Comparison of ENCODE assay signal across 12 mouse cellular contexts in the genomic region with DNA sequence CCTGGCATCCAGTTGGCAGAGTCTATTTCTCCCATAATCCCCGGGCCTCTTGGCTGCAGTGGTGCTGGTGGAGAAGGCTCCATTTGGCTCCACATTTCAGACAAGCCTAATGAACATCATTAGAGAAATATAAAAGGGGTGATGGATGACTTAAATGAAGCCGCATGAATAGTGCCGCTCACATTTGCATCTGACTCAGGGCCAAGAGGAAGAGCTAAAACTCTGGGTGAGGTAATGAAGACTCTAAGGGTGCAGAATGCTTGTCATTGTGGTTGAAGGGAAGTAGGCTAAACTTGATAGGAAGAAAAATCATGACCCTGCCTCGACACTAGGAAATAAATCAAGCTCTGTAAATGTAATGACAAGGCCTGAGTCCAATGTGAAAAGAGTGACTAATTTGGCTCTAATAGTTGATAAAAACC.
DNase-seq lines count a peak whose midpoint lies in the region; ATAC-seq and TF ChIP-seq lines count a peak whose summit lies in the region.
"Had no signal": no experiment of that assay in that cellular context is flagged by ENCODE, and none has a peak within 500 bp of the region (broad histone marks: within the 10 kb centered on the region; RNA-seq: fewer than 3 reads in every experiment).

No protein-coding gene starts in this region.

- H3K4me3 ChIP-seq in layer of hippocampus, adult 2 months = no peak overlapping the region
- H3K4me3 ChIP-seq in intestine, postnatal 0 days (ENCODE audit: low read depth, low read length) = no peak overlapping the region
- H3K4me3 ChIP-seq: embryonic facial prominence, embryonic 13.5 days; gastrocnemius, adult 2 months; heart, embryonic 15.5 days; limb, embryonic 10.5 days had no signal

- H3K9ac ChIP-seq in intestine, postnatal 0 days (ENCODE audit: low read depth, low read length) = no peak overlapping the region
- H3K9ac ChIP-seq: embryonic facial prominence, embryonic 13.5 days; heart, embryonic 15.5 days had no signal

- H3K27me3 ChIP-seq in intestine, postnatal 0 days (replicated peaks; ENCODE audit: control insufficient read depth, insufficient read depth, low read length) = no peaks in the 10 kb centered on the region
- H3K27me3 ChIP-seq: embryonic facial prominence, embryonic 13.5 days; heart, embryonic 15.5 days had no signal

- no peaks in the 10 kb centered on the region for H3K9me3 ChIP-seq in intestine, postnatal 0 days (ENCODE audit: control insufficient read depth)
- H3K9me3 ChIP-seq: embryonic facial prominence, embryonic 13.5 days; heart, embryonic 15.5 days; limb, embryonic 10.5 days had no signal

- 66% methylated on average over 4 of the region's 4 CpGs for WGBS in intestine, postnatal 0 days

- H3K4me1 ChIP-seq in intestine, postnatal 0 days (replicated peaks; ENCODE audit: control insufficient read depth, insufficient read depth, low read length) = no peaks in the 10 kb centered on the region
- H3K4me1 ChIP-seq: embryonic facial prominence, embryonic 13.5 days; heart, embryonic 15.5 days; limb, embryonic 10.5 days had no signal

- peak; percentile 80 for ATAC-seq in common myeloid progenitor, adult 5-6 weeks (replicated peaks; ENCODE audit: low read depth, poor library complexity, severe bottlenecking)
- ATAC-seq in intestine, postnatal 0 days = no peak

- H3K27ac ChIP-seq in layer of hippocampus, adult 2 months = no peak overlapping the region
- no peak overlapping the region for H3K27ac ChIP-seq in intestine, postnatal 0 days (ENCODE audit: low read depth, low read length)
- H3K27ac ChIP-seq: embryonic facial prominence, embryonic 13.5 days; gastrocnemius, adult 2 months; heart, embryonic 15.5 days; limb, embryonic 10.5 days had no signal

- peak; percentile 35 to 44 for DNase-seq in layer of hippocampus, adult 2 months (ENCODE audit: low spot score in 2 of 2)
- no peak for DNase-seq in layer of hippocampus, adult 11-12 months (ENCODE audit: low spot score)
- peak; percentile 68 for DNase-seq in NIH3T3 (ENCODE audit: low read depth)
- DNase-seq in layer of hippocampus, postnatal 10 days (ENCODE audit: low spot score in 2 of 2) = peak; percentile 28 to 52
- no peak for DNase-seq in adrenal gland, postnatal 25 days
- DNase-seq: gastrocnemius, adult 2 months; lung, adult 2 months had no signal

- TF ChIP-seq CTCF in layer of hippocampus, adult 2 months (conservative IDR thresholded peaks at IDR 0.05) = no peak
- no peak for TF ChIP-seq CTCF in intestine, postnatal 0 days (IDR thresholded peaks at IDR 0.05; ENCODE audit: low read depth)

- no peak overlapping the region for H3K4me2 ChIP-seq in intestine, postnatal 0 days (replicated peaks; ENCODE audit: low read depth)
- H3K4me2 ChIP-seq: embryonic facial prominence, embryonic 13.5 days; heart, embryonic 15.5 days had no signal

- no peaks in the 10 kb centered on the region for H3K36me3 ChIP-seq in intestine, postnatal 0 days (ENCODE audit: control insufficient read depth, insufficient read depth)
- H3K36me3 ChIP-seq: embryonic facial prominence, embryonic 13.5 days; heart, embryonic 15.5 days; limb, embryonic 10.5 days had no signal

Comparison
In these comparisons a context has a peak if more than half of its experiments do, and no peak if none do; other contexts are left out.
1. DNase-seq: peak in layer of hippocampus, adult 2 months (2 of 2), NIH3T3 (single experiment) and layer of hippocampus, postnatal 10 days (2 of 2); none in layer of hippocampus, adult 11-12 months (single experiment) and adrenal gland, postnatal 25 days (single experiment).